ENCODE assay signal across 8 mouse cellular contexts in the genomic region with DNA sequence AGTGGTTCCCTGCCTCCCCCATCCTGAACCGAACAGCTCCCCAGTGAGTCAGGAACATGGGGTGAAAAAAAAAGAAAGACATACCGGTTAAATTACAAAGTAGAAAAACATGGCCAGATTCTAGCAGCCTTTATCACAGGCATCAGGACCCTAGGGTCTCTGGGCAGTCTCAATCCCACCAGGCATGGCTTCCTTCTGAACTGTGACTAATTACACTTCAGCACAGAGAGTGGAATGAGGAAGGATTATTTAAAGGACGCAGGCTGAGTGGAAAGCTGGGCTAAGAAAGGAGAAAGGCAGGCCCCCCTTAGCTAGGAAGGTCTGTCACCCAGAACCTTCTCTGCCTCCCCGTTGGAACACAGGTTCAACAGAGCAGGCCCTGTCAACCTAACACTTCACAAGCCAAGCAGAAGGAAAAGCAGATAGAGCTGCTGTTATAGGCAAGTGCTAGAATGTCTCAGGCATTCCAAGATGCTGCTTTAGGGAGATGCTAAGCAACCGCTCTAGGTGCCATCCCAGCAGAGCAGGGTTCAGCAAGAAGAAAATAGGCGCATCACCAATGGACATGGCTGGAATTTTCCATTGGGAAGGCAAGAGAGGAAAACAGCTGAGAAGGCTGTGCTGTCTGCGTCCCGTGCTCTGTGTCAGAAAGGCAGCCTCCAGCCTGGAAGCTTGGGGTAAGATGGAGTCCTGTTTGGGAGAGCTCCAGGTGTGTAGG. TPM values are rescaled to one million over a fixed set of nuclear protein-coding genes. Genes with fewer than 3 reads are reported as not detected.
DNase-seq lines count a peak whose midpoint lies in the region; ATAC-seq lines count a peak whose summit lies in the region.

No protein-coding gene starts in this region.

- no peak for DNase-seq in heart, adult 9 months (ENCODE audit: low spot score in 2 of 2)
- peak; percentile 58 for DNase-seq in cerebellum, adult 8-10 months
- no peak for DNase-seq in hindbrain, embryonic 10.5 days (ENCODE audit: low spot score)
- no peak for DNase-seq in retina, postnatal 1 day
- DNase-seq in adrenal gland, adult 2 months, result no peak
- no peak for DNase-seq in layer of hippocampus, adult 9-11 months

- peaks cover 63% of the 10 kb centered on the region for H3K36me3 ChIP-seq in heart, embryonic 14.5 days (ENCODE audit: control insufficient read depth, insufficient read depth, low read length)
- peaks cover 47% of the 10 kb centered on the region for H3K36me3 ChIP-seq in hindbrain, embryonic 10.5 days
- peaks cover 22% of the 10 kb centered on the region for H3K36me3 ChIP-seq in midbrain, embryonic 13.5 days

- no peak overlapping the region for H3K4me2 ChIP-seq in heart, embryonic 14.5 days (ENCODE audit: low read length)
- H3K4me2 ChIP-seq in midbrain, embryonic 13.5 days (replicated peaks), result peak overlapping the region; percentile 83

- H3K9ac ChIP-seq in heart, embryonic 14.5 days (ENCODE audit: low read length), result peak overlapping the region; percentile 61
- H3K9ac ChIP-seq in midbrain, embryonic 13.5 days (replicated peaks), result peak overlapping the region; percentile 70

- H3K27ac ChIP-seq in heart, embryonic 14.5 days (replicated peaks in 1 of 2; ENCODE audit: control insufficient read depth in 1 of 2, insufficient read depth in 1 of 2, low read depth in 2 of 2, low read length in 2 of 2), result peak overlapping the region; percentile 9 to 87
- H3K27ac ChIP-seq in hindbrain, embryonic 10.5 days, result peak overlapping the region; percentile 93
- peak overlapping the region; percentile 93 for H3K27ac ChIP-seq in midbrain, embryonic 13.5 days

- WGBS in heart, embryonic 14.5 days, result 30% methylated on average over 8 of the region's 8 CpGs
- WGBS in hindbrain, embryonic 10.5 days, result 33% methylated on average over 8 of the region's 8 CpGs
- WGBS in midbrain, embryonic 13.5 days, result 36% methylated on average over 8 of the region's 8 CpGs

- H3K27me3 ChIP-seq in heart, embryonic 14.5 days (ENCODE audit: control insufficient read depth, insufficient read depth, low read length), result no peaks in the 10 kb centered on the region
- no peaks in the 10 kb centered on the region for H3K27me3 ChIP-seq in hindbrain, embryonic 10.5 days (ENCODE audit: insufficient read depth, poor library complexity, severe bottlenecking)
- no peaks in the 10 kb centered on the region for H3K27me3 ChIP-seq in midbrain, embryonic 13.5 days

- no peaks in the 10 kb centered on the region for H3K9me3 ChIP-seq in heart, embryonic 14.5 days (ENCODE audit: control insufficient read depth, low read length)
- H3K9me3 ChIP-seq in hindbrain, embryonic 10.5 days, result no peaks in the 10 kb centered on the region
- no peaks in the 10 kb centered on the region for H3K9me3 ChIP-seq in midbrain, embryonic 13.5 days

- no peak overlapping the region for H3K4me3 ChIP-seq in heart, embryonic 14.5 days (ENCODE audit: control insufficient read depth in 1 of 2, insufficient read depth in 1 of 2, low read depth in 1 of 2, low read length in 2 of 2)
- H3K4me3 ChIP-seq in hindbrain, embryonic 10.5 days, result no peak overlapping the region
- 0 out of 2 replicates have a peak overlapping the region, but pooled peaks have one; percentile 1 for H3K4me3 ChIP-seq in midbrain, embryonic 13.5 days (replicated peaks)

- H3K4me1 ChIP-seq in heart, embryonic 14.5 days (ENCODE audit: control insufficient read depth in 2 of 2, insufficient read depth in 2 of 2, low read length in 2 of 2), result peaks cover 63 to 87% of the 10 kb centered on the region in 2 experiments
- peaks cover 85% of the 10 kb centered on the region for H3K4me1 ChIP-seq in hindbrain, embryonic 10.5 days (replicated peaks)
- H3K4me1 ChIP-seq in midbrain, embryonic 13.5 days (replicated peaks), result peaks cover 88% of the 10 kb centered on the region

- no peak for ATAC-seq in heart, embryonic 14.5 days (ENCODE audit: insufficient number of reproducible peaks, insufficient read depth, low FRiP score, low read depth)
- ATAC-seq in midbrain, embryonic 13.5 days, result no peak

RNA-seq across cellular contexts. Expression of gene Zmynd8, which starts 22.5 kb away (rescaled TPM):
- polyA plus RNA-seq in heart, embryonic 14.5 days (2014; fragmentation: Nextera tagmentation; extraction: Ambion mirVana), result 35.9 and 38.0 TPM in 2 replicates
- polyA plus RNA-seq in hindbrain, embryonic 10.5 days (2016; fragmentation: Nextera tagmentation; extraction: Ambion mirVana), result 60.0 and 65.2 TPM in 2 replicates
- 85.4 and 86.8 TPM in 2 replicates for polyA plus RNA-seq in midbrain, embryonic 13.5 days (2015; fragmentation: Nextera tagmentation; extraction: Ambion mirVana)
- 10 to 100 TPM; 53.9 to 56.5 TPM for total RNA-seq in adrenal gland, adult 2 months (2021)
- 21.3 and 22.2 TPM in 2 replicates for polyA plus RNA-seq in adrenal gland, adult 2 months (2012; rRNA removed)
